Mouse (Mus musculus): ENCODE measurements around the gene Spem1. TPM values are rescaled to one million over a fixed set of nuclear protein-coding genes. Genes with fewer than 3 reads are reported as not detected.
A peak's percentile ranks its signal among the peaks of the same experiment; 100 is the strongest.

Spem1 gene
- total RNA-seq, 4 experiments from 2014 or later: 0.43 to 0.74 (median 0.49) TPM; not detected in 1

GRCm38 (mm10) chr11:69836703-69837576, 15.0 kb upstream of the Spem1 start:
- DNase-seq (ENCODE audit: low spot score in 2 of 2): peak in 1 of 2 experiments; percentile 46

- DNase-seq (ENCODE audit: low spot score in 2 of 2): no peak
These were observed 14.0 kb upstream of the Spem1 start for GRCm38 (mm10) chr11:69835966-69836335.

DNA sequence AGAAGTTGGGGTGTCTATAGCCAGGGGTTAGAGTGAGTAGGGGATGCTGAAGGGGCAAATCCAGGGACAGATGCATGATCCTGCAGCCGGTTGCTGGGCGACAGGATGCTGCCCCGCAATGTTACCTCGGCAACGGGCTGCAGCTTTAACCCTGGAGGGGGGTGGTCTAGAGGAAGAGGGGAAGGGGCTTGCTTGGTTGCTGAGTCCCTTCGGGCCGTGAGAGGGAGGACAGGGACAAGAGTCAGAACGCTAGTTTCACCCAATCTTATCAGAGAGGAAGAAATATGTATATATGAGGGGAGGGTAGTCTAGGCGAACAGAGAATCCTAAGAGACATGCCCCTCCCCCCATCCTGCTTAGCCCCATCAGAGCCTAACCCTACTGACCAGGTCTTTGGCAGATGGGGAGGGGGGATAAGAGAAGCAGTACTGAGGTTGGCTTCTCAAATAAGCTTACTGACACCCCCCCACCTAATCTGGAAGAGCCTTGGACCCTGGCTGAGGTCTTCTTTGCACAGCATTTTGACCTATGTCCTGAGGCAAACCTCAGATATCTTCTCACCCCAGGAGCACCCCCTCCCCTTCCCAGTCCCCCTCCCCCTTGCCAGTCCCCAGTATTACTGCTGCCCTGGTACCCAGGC, 13.5 kb upstream of the Spem1 start:
- no peak for DNase-seq (ENCODE audit: low spot score in 2 of 2)

DNA sequence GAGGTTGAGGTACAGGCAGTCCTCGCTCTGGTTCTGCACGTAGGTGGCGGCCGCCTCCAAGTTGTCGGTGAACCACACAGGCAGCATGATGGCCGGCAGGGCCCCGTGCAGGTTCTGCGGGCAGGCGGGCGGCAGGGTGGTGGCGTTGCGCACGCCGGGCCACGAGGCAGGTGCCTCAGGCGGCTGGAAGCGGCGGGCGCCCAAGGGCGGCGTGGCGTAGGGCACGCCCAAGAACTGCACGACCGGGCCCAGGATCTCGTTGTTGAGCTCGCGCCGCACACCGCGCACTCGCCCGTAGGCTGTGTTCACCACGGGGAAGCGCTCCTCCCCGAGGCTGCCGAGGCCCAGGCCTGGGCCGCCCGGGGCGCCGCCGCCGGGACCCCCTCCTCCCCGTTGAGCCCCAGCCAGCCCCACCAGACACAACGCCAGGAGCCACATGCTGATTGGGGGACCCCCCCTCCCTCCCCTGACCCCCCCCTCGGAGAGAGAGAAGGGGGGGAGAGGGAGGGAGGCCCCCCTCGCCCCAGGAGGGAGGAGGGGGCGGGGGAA, 12.1 kb upstream of the Spem1 start:
- peak in 1 of 2 experiments; percentile 29 for DNase-seq (ENCODE audit: low spot score in 2 of 2)

DNA sequence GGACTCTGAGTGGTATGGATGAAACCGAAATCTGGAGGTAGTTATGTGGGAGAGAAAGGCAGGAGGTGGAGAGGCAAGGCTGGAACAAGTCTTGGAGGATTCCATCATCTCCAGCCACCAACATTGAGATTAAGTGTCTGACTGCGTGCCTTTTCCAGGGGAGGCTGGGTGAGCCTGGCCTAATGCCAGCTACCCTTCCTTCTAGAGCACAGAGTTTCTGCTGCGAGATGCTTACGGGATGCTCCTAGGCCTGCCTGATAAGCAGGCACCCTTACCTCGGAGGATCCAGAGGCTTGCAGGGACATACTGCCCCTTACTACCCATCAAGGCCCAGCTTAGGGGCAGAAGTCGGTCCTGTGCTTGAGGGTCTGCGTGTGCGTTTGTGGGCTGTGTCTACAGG, 11.6 kb upstream of the Spem1 start:
- no peak for DNase-seq (ENCODE audit: low spot score in 2 of 2)

- DNase-seq (ENCODE audit: low spot score in 2 of 2): no peak
These were observed 6.9 kb upstream of the Spem1 start for GRCm38 (mm10) chr11:69828832-69829231.

- no peak for DNase-seq (ENCODE audit: low spot score in 2 of 2)
These were observed 1.5 kb upstream of the Spem1 start for GRCm38 (mm10) chr11:69823456-69823855.

GRCm38 (mm10) chr11:69818871-69819270, 3.1 kb downstream of the Spem1 start:
- no peak for DNase-seq (ENCODE audit: low spot score in 2 of 2)

- DNase-seq (ENCODE audit: low spot score in 2 of 2): no peak
These were observed 3.6 kb downstream of the Spem1 start, which contains the start of gene Spem2 for GRCm38 (mm10) chr11:69818365-69818764. TSS of gene Spem2 (minus strand) at chr11:69818465.

DNA sequence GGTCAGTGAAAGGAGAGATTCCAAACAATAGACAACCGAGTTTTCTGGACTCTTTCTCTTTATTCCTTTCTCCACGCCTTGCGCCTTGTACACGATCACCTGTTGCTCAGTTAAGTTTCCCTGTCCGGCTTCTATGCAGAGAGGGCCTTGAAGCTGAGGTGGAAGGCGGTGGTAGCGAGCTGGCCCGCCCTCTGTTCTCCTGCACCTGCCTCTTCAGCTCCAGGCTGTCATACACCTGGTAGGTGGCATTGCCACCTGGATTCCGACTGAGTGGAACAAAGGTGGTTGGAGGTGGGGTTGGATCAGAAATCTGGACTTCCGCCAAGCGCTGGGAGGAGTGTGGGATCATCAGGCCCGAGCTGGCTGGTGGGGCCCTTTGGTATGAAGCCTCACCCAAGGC, 5.5 kb downstream of the Spem1 start:
- no peak for DNase-seq (ENCODE audit: low spot score in 2 of 2)

DNA sequence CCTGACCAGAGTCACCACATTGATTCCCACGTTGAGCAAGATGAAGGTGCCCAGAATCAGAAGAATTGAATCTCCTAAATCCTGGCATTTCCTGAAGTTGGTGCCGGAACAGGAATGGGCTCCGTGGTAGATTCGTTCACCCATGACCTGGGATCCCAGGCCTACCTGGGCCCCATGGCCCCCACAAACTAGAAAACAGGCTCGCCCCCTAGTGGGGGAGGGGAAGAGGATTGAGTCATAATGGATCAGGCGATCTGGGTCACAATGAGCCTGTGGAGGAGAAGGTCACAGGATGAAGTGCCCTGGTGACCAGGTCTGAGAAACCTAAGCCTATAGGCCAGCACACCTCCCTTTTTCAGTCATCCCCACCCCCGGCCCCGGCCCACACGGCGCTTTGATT, 6.8 kb downstream of the Spem1 start, which contains the start of gene Gm39566:
Gm39566 (minus strand) TSS at position 144 of the 400 bp plus-strand sequence.
- no peak for DNase-seq (ENCODE audit: low spot score in 2 of 2)

DNA sequence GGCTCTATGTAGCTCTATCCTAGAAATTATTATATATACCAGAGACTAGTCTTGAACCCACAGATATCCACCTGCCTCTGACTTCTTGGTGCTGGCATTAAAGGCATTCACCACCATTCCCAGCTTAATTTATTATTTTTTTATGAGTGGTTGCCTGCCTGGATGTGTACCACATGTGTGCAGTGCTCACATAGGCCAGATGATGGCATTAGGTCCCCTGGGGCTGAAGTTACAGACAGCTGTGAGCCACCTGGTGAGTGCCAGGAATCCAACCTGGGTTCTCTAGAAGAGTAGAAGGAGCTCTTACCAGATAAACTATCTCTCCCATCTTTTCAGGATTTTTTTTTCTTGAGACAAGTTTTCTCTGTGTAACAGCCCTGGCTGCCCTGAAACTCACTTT, 11.7 kb downstream of the Spem1 start:
- DNase-seq (ENCODE audit: low spot score in 2 of 2): no peak

GRCm38 (mm10) chr11:69807641-69808040, 14.3 kb downstream of the Spem1 start:
- DNase-seq (ENCODE audit: low spot score in 2 of 2): no peak

- DNase-seq (ENCODE audit: low spot score in 2 of 2): no peak
These were observed 15.6 kb downstream of the Spem1 start for GRCm38 (mm10) chr11:69806378-69806777.

DNA sequence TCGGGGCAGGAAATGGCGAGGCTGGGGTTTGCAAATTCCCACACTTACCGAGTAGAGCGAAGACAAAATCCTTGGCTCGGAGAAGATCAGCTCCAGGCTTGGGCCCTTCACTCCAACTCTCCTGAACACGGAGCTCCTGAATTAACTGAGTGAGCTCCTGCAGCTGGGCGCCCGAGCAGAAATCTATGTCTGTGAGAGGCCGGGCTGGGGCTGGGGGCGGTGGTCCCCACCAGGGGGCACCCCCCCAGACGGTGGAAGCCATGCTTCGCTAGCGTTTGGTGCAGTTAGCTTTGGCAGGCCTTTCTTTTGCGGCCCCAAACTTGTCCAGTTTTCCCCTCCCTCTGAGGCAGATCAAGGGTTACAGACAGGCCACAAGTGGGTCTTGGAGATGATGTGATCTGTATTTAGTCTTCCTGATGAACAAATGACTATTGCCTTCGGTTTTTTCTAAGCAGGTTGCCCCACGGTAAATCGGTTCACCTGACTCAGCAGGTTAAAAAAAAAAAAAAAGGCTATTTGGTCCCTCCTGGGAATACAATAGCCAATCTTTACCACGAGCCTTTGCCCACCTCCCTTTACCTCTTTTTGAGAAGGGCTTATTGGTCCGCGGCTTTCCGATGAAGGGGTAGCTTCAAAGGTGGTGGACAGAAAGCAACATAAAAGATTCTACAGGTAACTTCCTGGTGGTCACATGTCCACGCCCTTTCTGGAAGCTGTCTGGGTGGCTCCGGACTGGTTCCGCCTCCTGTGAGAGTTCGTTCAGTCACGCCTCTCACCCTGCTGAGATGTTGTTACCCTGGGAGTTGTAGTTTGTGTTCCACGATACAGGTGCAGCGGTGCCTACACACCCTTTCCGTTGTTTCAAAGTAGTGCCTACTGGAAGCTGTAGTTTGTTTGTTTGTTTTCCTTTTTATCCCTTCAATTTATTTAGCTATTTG, 16.7 kb downstream of the Spem1 start, which contains the start of gene Tmem102:
Tmem102 (minus strand) TSS at position 653 of the 938 bp plus-strand sequence.
- DNase-seq (ENCODE audit: low spot score in 2 of 2): no peak

DNA sequence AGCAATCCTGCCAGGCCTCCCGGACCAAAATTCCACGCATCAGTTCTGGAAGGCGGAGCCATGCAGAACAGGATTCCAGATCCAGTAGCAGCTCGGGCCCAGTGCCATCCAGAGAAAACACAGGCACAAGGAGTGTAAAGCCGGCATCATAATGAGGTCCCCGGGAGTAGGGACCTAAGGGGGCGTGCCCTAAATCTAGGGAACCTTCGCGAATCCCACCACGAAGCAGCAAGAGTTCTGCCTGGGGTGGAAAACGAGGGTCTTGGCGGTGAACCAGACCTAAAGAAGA, 17.4 kb downstream of the Spem1 start:
- no peak for DNase-seq (ENCODE audit: low spot score in 2 of 2)

DNA sequence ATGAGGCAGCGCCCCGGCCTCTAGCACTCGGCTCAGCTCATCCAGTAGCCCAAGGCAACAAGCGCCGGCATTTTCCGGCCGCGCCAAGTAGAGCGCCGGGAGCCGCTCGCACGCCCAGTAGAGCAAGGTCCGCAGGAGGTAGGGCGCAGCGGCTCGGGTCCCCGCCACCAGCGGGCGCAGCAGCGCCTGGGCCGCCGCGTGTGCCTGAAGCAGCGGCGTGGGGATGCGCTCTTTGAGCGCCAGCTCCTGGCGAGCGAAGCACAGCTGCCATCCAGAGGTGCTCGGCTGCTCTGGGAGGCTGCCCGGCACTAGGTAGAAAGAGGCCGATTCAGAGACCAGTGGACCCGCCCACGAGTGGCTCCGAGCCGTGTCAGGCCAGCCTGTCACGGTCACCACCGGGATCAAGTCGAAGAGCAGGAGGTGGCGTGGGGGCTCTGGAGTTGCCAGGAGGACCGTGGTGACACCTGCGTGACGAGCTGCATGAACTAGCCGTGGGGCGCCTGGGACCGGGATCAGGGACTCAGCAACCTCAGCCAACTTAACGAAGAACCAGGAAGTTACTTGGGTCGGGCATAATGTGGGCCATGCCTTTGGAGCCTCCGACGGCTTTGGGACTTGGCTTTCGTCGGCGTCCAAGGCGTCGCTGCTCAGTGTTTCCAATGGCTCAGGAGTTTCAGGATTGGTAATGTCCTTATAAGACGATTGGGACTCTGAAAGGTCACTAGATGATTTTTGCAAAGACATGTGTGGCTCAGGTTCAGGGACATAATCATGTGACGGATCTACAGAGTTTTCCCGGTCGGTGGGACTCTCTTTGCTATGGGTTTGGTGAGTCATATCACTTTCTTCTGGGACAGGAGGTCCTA, 18.0 kb downstream of the Spem1 start:
- DNase-seq (ENCODE audit: low spot score in 2 of 2): peak in 1 of 2 experiments; percentile 49

DNA sequence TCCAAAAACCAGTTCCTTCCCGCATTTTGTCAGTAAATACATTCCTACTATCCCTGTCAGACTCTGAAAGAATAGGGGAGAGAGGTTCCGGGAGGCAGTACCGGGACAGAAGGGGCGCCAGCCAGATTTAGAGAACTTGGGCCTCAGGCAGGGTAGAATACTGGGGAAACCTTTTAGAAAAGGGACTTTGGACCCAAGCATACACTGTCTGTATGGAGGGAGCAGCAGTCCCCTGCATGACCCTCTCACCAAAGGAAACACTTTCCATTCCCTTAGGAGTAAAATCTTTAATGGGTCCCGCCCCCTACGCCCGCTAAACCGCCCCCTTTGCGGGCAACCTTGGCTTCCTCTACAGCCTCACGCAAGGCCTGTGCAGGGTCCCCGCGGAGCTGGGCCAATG, 18.7 kb downstream of the Spem1 start:
- DNase-seq (ENCODE audit: low spot score in 2 of 2): no peak

DNA sequence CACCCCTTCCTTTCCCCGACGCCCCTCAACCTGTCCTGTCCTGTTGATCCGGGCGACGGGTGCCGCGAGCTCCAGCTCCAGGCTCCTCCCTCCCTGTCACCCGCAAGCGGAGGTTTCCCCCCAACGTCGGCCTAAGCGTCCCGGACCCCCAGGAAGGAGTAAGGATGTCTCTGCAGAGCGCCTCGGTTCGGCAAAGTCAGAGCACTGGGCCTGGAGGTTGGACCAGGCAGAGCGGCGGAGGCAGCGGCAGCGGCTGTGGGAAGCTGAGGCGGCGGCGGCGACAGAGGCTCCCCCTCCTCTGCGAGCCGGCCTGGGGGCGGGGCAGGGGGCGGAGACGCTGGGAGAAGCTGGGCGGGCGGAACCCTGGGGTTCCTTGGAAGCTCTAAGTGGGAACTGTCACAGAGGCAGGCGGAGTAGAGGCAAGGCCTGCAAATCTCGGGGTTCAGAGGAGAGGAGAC, 19.3 kb downstream of the Spem1 start:
- peak; percentile 54 to 64 for DNase-seq (ENCODE audit: low spot score in 2 of 2)

GRCm38 (mm10) chr11:69801379-69801977, 20.5 kb downstream of the Spem1 start, which contains the start of gene Fgf11:
TSS of gene Fgf11 (minus strand) at chr11:69801857.
- no peak for DNase-seq (ENCODE audit: low spot score in 2 of 2)
